Mouse (Mus musculus): ENCODE measurements around the gene Tex45.

DNA sequence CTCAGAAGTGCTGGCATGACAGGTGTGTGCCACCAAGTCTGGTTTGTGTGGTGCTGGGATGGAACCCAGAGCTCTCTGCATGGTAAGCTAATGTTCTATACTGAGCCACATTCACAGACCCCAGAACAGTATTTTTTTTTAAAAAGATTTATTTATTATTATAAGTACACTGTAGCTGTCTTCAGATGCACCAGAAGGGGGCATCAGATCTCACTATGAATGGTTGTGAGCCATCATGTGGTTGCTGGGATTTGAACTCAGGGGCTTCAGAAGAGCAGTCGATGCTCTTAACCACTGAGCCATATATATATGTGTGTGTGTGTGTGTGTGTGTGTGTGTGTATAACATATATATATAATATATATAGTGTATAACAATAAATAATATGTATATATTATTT, 1.8 kb upstream of the Tex45 start:
- no peak for TF ChIP-seq EP300 (IDR thresholded peaks at IDR 0.05; ENCODE audit: low read depth)
- TF ChIP-seq CTCF (IDR thresholded peaks at IDR 0.05; ENCODE audit: low read depth) = no peak

Measured in liver, embryonic 14.5 days (tissue).